Mouse (Mus musculus) kidney, postnatal 0 days (tissue): ENCODE results near the gene Acap2. TPM values are rescaled to one million over a fixed set of nuclear protein-coding genes. Genes with fewer than 3 reads are reported as not detected.

Experiments
- ATAC-seq: fragments of 200-750 bp; cut with Nextera tagmentation; replicated peaks from 2 replicates; pipeline ENCODE4 v1.8.0; 2017; ENCODE audit warnings: low read depth, moderate number of reproducible peaks, moderate TSS enrichment, moderate library complexity; ENCODE audit not compliant: low FRiP score
- DNase-seq: peaks from one replicate; pipeline ENCODE4 v3.0.0-alpha.2; 2016; ENCODE audit warnings: low spot score
- H3K27ac ChIP-seq: fragments of 300-500 bp; sonication (generic); 2 replicates; pipeline ENCODE4 v1.5.1; 2014; ENCODE audit warnings: mild to moderate bottlenecking
- H3K27me3 ChIP-seq: fragments of 300-500 bp; sonication (generic); 2 replicates; pipeline ENCODE4 v1.6.1; 2014; ENCODE audit warnings: low read length, mixed read lengths; ENCODE audit not compliant: insufficient read depth
- H3K36me3 ChIP-seq: fragments of 300-500 bp; sonication (generic); 2 replicates; pipeline ENCODE4 v1.6.1; 2014; ENCODE audit warnings: low read length, mixed read lengths; ENCODE audit not compliant: insufficient read depth
- H3K4me1 ChIP-seq: fragments of 300-500 bp; sonication (generic); replicated peaks from 2 replicates; pipeline ENCODE4 v1.6.1; 2014; ENCODE audit warnings: antibody characterized with exemption, low read length, mixed read lengths; ENCODE audit not compliant: insufficient read depth
- H3K4me2 ChIP-seq: fragments of 300-500 bp; sonication (generic); 2 replicates; pipeline ENCODE4 v1.6.1; 2014; ENCODE audit warnings: mild to moderate bottlenecking, low read length, moderate library complexity, mixed read lengths
- H3K4me3 ChIP-seq: fragments of 300-500 bp; sonication (generic); replicated peaks from 2 replicates; pipeline ENCODE4 v1.5.1; 2014; ENCODE audit warnings: low read depth, low read length
- H3K9ac ChIP-seq: fragments of 300-500 bp; sonication (generic); 2 replicates; pipeline ENCODE4 v1.6.1; 2014; ENCODE audit warnings: low read depth, low read length
- H3K9me3 ChIP-seq: fragments of 300-500 bp; sonication (generic); replicated peaks from 2 replicates; pipeline ENCODE4 v1.6.1; 2016; ENCODE audit warnings: low read length, inconsistent platforms, mixed read lengths
- CTCF ChIP-seq: IDR thresholded peaks from 2 replicates; pipeline ENCODE4 v1.5.1; 2016; ENCODE audit warnings: antibody characterized with exemption, low read depth, mild to moderate bottlenecking, moderate library complexity
- WGBS: fragments of 180-500 bp; shearing (Covaris S2); extraction: QIAGEN DNeasy Blood & Tissue Kit; methylation state at CpG from one replicate; pipeline ENCODE4 v1.1.7; 2014; 5-methylcytosine and 5-hydroxymethylcytosine counted together
- polyA plus RNA-seq: library from polyadenylated mRNA; unstranded; fragments of >200 nt; fragmentation: Nextera tagmentation; extraction: Ambion mirVana; gene quantifications from 2 replicates; pipeline ENCODE4 v1.2.1, GENCODE M21; 2015

The Acap2 gene
- polyA plus RNA-seq, 1 experiment from 2014 or later = 12.9 TPM

- DNase-seq (peak; percentile 58), ATAC-seq (no peak)
- 2% methylated on average over 14 of the region's 14 CpGs for WGBS
These were observed 1.5 kb downstream of the Acap2 start for GRCm38 (mm10) chr16:31199591-31199925.

GRCm38 (mm10) chr16:31196971-31197370, 4.1 kb downstream of the Acap2 start:
- 62% methylated on average over 3 of the region's 3 CpGs for WGBS
- H3K36me3 ChIP-seq = no peaks in the 10 kb centered on the region
- ATAC-seq (no peak), DNase-seq (no peak)
- no peak overlapping the region for H3K9ac ChIP-seq
- no peak for TF ChIP-seq CTCF
- H3K27me3 ChIP-seq = no peaks in the 10 kb centered on the region
- no peak overlapping the region for H3K4me3 ChIP-seq
- H3K27ac ChIP-seq = no peak overlapping the region
- no peaks in the 10 kb centered on the region for H3K9me3 ChIP-seq
- 0 out of 2 replicates have a peak, but pooled peaks cover 11% of the 10 kb centered on the region for H3K4me1 ChIP-seq
- H3K4me2 ChIP-seq = no peak overlapping the region

More at GRCm38 (mm10) chr16:31199591-31199925, 1.5 kb downstream of the Acap2 start:
- no peaks in the 10 kb centered on the region for H3K27me3 ChIP-seq
- no peak for TF ChIP-seq CTCF
- H3K4me2 ChIP-seq = peak overlapping the region; percentile 83
- no peaks in the 10 kb centered on the region for H3K9me3 ChIP-seq
- no peaks in the 10 kb centered on the region for H3K36me3 ChIP-seq
- peak overlapping the region; percentile 88 for H3K4me3 ChIP-seq
- H3K9ac ChIP-seq = peak overlapping the region; percentile 96
- H3K27ac ChIP-seq = peak overlapping the region; percentile 96
- H3K4me1 ChIP-seq = 0 out of 2 replicates have a peak, but pooled peaks cover 4% of the 10 kb centered on the region

- no peaks in the 10 kb centered on the region for H3K36me3 ChIP-seq
- no peak for DNase-seq
- H3K9ac ChIP-seq = no peak overlapping the region
- H3K9me3 ChIP-seq = no peaks in the 10 kb centered on the region
- TF ChIP-seq CTCF = no peak
- no peak overlapping the region for H3K4me3 ChIP-seq
- H3K4me2 ChIP-seq = no peak overlapping the region
- no peaks in the 10 kb centered on the region for H3K27me3 ChIP-seq
- no peak overlapping the region for H3K27ac ChIP-seq
- no peak for ATAC-seq
- H3K4me1 ChIP-seq = 0 out of 2 replicates have a peak, but pooled peaks cover 7% of the 10 kb centered on the region
- WGBS = 49% methylated on average over 3 of the region's 3 CpGs
These were observed 8.5 kb downstream of the Acap2 start for GRCm38 (mm10) chr16:31192526-31192925.

GRCm38 (mm10) chr16:31191818-31192217, 9.2 kb downstream of the Acap2 start:
- WGBS = 45% methylated on average over 6 of the region's 6 CpGs
- TF ChIP-seq CTCF = no peak
- H3K4me2 ChIP-seq = no peak overlapping the region
- H3K4me1 ChIP-seq = 0 out of 2 replicates have a peak, but pooled peaks cover 7% of the 10 kb centered on the region
- DNase-seq (no peak), ATAC-seq (no peak)
- no peak overlapping the region for H3K27ac ChIP-seq
- H3K27me3 ChIP-seq = no peaks in the 10 kb centered on the region
- no peak overlapping the region for H3K4me3 ChIP-seq
- H3K9me3 ChIP-seq = no peaks in the 10 kb centered on the region
- no peaks in the 10 kb centered on the region for H3K36me3 ChIP-seq
- H3K9ac ChIP-seq = no peak overlapping the region

GRCm38 (mm10) chr16:31190426-31190825, 10.6 kb downstream of the Acap2 start:
- Histone ChIP-seq H3K4me2 (no peak overlapping the region), H3K27ac (no peak overlapping the region), H3K4me3 (no peak overlapping the region), H3K27me3 (no peaks in the 10 kb centered on the region), H3K36me3 (no peaks in the 10 kb centered on the region), H3K9ac (no peak overlapping the region), H3K4me1 (0 out of 2 replicates have a peak, but pooled peaks cover 7% of the 10 kb centered on the region), H3K9me3 (no peaks in the 10 kb centered on the region)
- TF ChIP-seq CTCF = no peak
- 81% methylated on average over 8 of the region's 8 CpGs for WGBS
- DNase-seq = no peak
- ATAC-seq = no peak

- Histone ChIP-seq H3K4me1 (peaks cover 7% of the 10 kb centered on the region; the same call in 1 of the 2 replicates), H3K36me3 (no peaks in the 10 kb centered on the region), H3K4me3 (no peak overlapping the region), H3K27ac (no peak overlapping the region), H3K4me2 (no peak overlapping the region), H3K27me3 (no peaks in the 10 kb centered on the region), H3K9ac (no peak overlapping the region), H3K9me3 (no peaks in the 10 kb centered on the region)
- DNase-seq (no peak), ATAC-seq (no peak)
- no peak for TF ChIP-seq CTCF
- WGBS = 92% methylated on average over 5 of the region's 5 CpGs
These were observed 11.8 kb downstream of the Acap2 start for GRCm38 (mm10) chr16:31189291-31189690.

GRCm38 (mm10) chr16:31188799-31189198, 12.2 kb downstream of the Acap2 start:
- ATAC-seq (no peak), DNase-seq (no peak)
- WGBS = 71% methylated on average over 2 of the region's 2 CpGs
- peaks cover 7% of the 10 kb centered on the region; the same call in 1 of the 2 replicates for H3K4me1 ChIP-seq
- H3K4me3 ChIP-seq = no peak overlapping the region
- H3K9me3 ChIP-seq = no peaks in the 10 kb centered on the region
- no peak overlapping the region for H3K4me2 ChIP-seq
- H3K9ac ChIP-seq = no peak overlapping the region
- no peak for TF ChIP-seq CTCF
- no peak overlapping the region for H3K27ac ChIP-seq
- no peaks in the 10 kb centered on the region for H3K27me3 ChIP-seq
- H3K36me3 ChIP-seq = no peaks in the 10 kb centered on the region
